Mouse (Mus musculus) cerebellum, adult 2 months (tissue): Measurements from ENCODE around the gene Cbfa2t3.

Experiments
- CTCF ChIP-seq: fragments of 200-500 bp; IDR thresholded peaks from 2 replicates; pipeline ENCODE4 v1.5.1; 2011; ENCODE audit warnings: low read depth, mild to moderate bottlenecking, control low read depth, low read length, moderate library complexity, borderline replicate concordance; ENCODE audit not compliant: insufficient read depth
- POLR2A ChIP-seq: fragments of 200-500 bp; IDR thresholded peaks from 2 replicates; pipeline ENCODE4 v1.6.1; 2011; ENCODE audit warnings: low read length, control low read depth, borderline replicate concordance; ENCODE audit not compliant: insufficient read depth

GRCm38 (mm10) chr8:122661138-122661537, 37.8 kb downstream of the Cbfa2t3 start:
- TF ChIP-seq CTCF: no peak
- no peak for TF ChIP-seq POLR2A
